Mouse (Mus musculus): ENCODE data around the gene Napsa. TPM values are rescaled to one million over a fixed set of nuclear protein-coding genes. Genes with fewer than 3 reads are reported as not detected.
A peak's percentile ranks its signal among the peaks of the same experiment; 100 is the strongest.

Napsa gene
- polyA plus RNA-seq, 1 experiment: 0.26 TPM

- peak overlapping the region; percentile 88 for H3K27ac ChIP-seq (ENCODE audit: insufficient read depth, low read length)
- no peaks in the 10 kb centered on the region for H3K27me3 ChIP-seq (ENCODE audit: control insufficient read depth, insufficient read depth, low read length)
- peak; percentile 95 to 98 for DNase-seq
- H3K4me3 ChIP-seq (replicated peaks; ENCODE audit: insufficient read depth, low read depth, low read length): peak overlapping the region; percentile 97
- peaks cover 4% of the 10 kb centered on the region; the same call in 1 of the 2 replicates for H3K4me1 ChIP-seq (ENCODE audit: control insufficient read depth, insufficient read depth, low read length)
- under 1% methylated on average over 33 of the region's 33 CpGs for WGBS
- TF ChIP-seq CTCF (IDR thresholded peaks at IDR 0.05; ENCODE audit: borderline replicate concordance, insufficient read depth, low read depth, low read length): peak; percentile 32; the same call in 1 of the 2 replicates
- peak; percentile 71; the same call in 1 of the 2 replicates for TF ChIP-seq POLR2A (IDR thresholded peaks at IDR 0.05; ENCODE audit: borderline replicate concordance, insufficient read depth, low read length)
Observed at GRCm38 (mm10) chr7:44589149-44589548, 17.0 kb downstream of the Napsa start.

GRCm38 (mm10) chr7:44589946-44590345, 17.8 kb downstream of the Napsa start:
- DNase-seq: peak; percentile 53 to 57
- no peaks in the 10 kb centered on the region for H3K27me3 ChIP-seq (ENCODE audit: control insufficient read depth, insufficient read depth, low read length)
- no peak overlapping the region for H3K27ac ChIP-seq (ENCODE audit: insufficient read depth, low read length)
- TF ChIP-seq CTCF (IDR thresholded peaks at IDR 0.05; ENCODE audit: borderline replicate concordance, insufficient read depth, low read depth, low read length) (no peak), POLR2A (IDR thresholded peaks at IDR 0.05; ENCODE audit: borderline replicate concordance, insufficient read depth, low read length) (no peak)
- 8% methylated on average over 13 of the region's 13 CpGs for WGBS
- peak overlapping the region; percentile 97 for H3K4me3 ChIP-seq (replicated peaks; ENCODE audit: insufficient read depth, low read depth, low read length)
- peaks cover 7% of the 10 kb centered on the region for H3K4me1 ChIP-seq (ENCODE audit: control insufficient read depth, insufficient read depth, low read length)

DNA sequence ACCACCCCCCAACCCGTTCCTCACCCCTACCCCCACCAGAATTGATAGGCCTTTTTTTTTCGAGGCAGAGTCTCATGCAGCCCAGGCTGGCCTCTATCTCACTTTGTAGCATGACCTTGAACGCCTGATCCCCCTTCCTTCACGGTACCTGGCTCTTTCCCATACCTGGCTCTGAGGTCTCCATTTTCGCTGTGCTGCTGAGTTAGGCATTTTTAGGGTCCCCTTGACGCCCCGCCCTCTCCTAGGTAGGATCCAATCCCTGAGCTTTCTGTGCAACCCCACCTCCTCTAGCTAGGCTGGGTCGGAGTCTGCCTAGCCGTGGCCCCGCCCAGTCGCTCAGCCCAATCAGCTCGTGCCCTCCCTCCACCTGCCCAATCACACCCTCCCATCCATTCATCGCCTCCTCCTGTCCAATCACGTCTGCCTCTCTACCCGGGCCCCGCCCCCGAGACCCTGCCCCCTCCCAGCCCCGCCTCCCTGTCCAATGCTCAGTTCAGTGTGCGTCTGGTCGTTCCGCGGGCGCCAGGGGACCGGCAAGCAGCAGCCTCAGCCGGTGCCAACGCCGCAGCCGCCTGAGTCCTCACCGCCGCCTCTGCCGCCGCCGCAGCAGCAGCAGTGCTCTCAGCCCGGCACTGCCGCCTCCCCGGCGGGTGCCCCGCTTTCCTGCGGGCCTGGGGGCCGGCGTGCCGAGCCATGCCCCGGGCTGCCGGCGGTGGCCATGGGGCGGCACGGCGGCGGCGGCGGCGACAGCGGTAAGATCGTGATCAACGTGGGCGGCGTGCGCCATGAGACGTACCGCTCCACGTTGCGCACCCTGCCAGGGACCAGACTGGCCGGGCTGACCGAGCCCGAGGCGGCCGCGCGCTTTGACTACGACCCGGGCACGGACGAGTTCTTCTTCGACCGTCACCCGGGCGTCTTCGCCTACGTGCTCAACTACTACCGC, 18.5 kb downstream of the Napsa start, which contains the start of gene Kcnc3:
TSS of gene Kcnc3 (plus strand) at position 263 of the 946 bp plus-strand sequence.
- DNase-seq: peak; percentile 96 to 99
- Histone ChIP-seq H3K4me3 (replicated peaks; ENCODE audit: insufficient read depth, low read depth, low read length) (peak within 1 kb of the TSS; percentile 97), H3K27me3 (ENCODE audit: control insufficient read depth, insufficient read depth, low read length) (no peaks in the 10 kb centered on the region), H3K27ac (ENCODE audit: insufficient read depth, low read length) (peak within 1 kb of the TSS; percentile 74), H3K4me1 (ENCODE audit: control insufficient read depth, insufficient read depth, low read length) (peaks cover 12% of the 10 kb centered on the region)
- TF ChIP-seq POLR2A (IDR thresholded peaks at IDR 0.05; ENCODE audit: borderline replicate concordance, insufficient read depth, low read length) (peak; percentile 97), CTCF (IDR thresholded peaks at IDR 0.05; ENCODE audit: borderline replicate concordance, insufficient read depth, low read depth, low read length) (no peak)
- WGBS: 2% methylated on average over 80 of the region's 80 CpGs

DNA sequence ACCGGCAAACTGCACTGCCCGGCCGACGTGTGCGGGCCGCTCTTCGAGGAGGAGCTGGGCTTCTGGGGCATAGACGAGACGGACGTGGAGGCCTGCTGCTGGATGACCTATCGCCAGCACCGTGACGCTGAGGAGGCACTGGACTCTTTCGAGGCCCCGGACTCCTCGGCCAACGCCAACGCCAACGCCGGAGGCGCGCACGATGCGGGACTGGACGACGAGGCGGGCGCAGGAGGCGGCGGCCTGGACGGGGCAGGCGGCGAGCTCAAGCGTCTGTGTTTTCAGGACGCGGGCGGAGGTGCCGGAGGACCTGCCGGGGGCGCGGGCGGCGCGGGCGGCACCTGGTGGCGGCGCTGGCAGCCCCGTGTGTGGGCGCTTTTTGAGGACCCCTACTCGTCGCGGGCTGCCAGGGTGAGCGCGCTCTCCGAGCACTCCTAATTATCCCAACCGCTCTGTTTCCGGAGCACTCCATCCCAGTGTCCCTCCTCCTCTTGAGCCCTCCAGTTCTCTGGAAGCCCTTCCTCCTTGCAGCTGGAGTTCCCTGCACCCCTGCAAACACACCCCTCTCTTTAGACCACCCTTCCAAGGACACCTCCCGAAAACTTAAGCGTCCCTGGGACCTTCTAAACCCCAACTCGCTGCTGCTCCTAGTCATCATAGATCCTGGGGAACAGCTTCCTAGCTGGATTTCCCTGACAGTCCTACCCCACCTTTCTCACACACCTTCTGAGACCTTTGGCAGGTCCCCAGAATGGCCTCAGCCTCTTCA, 19.4 kb downstream of the Napsa start:
- Histone ChIP-seq H3K27me3 (ENCODE audit: control insufficient read depth, insufficient read depth, low read length) (no peaks in the 10 kb centered on the region), H3K27ac (ENCODE audit: insufficient read depth, low read length) (peak overlapping the region; percentile 57), H3K4me3 (replicated peaks; ENCODE audit: insufficient read depth, low read depth, low read length) (peak overlapping the region; percentile 86), H3K4me1 (ENCODE audit: control insufficient read depth, insufficient read depth, low read length) (peaks cover 19% of the 10 kb centered on the region)
- peak; percentile 67 to 74 for DNase-seq
- TF ChIP-seq POLR2A (IDR thresholded peaks at IDR 0.05; ENCODE audit: borderline replicate concordance, insufficient read depth, low read length) (no peak), CTCF (IDR thresholded peaks at IDR 0.05; ENCODE audit: borderline replicate concordance, insufficient read depth, low read depth, low read length) (no peak)
- under 1% methylated on average over 56 of the region's 60 CpGs for WGBS

DNA sequence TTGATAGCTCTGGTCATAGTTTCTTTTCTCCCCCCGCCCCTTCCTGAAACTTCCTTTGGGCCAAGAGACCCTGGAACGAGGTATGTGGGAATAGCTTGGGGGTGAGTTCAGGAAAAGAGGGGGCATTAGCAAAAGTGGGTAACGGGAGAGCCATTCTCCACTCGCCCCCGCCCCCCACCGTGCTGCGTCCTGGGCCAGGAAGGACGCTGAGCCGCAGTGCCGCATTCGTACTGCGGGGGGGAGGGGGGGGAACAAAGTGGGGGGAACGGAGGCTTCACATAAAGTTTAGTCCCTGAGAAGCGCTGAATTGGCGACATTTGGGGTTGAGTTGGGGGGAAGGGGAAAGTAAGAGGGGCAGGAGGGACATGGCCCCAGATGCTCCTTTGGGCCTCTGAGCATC, 20.9 kb downstream of the Napsa start:
- no peak for TF ChIP-seq CTCF (IDR thresholded peaks at IDR 0.05; ENCODE audit: borderline replicate concordance, insufficient read depth, low read depth, low read length)
- no peak for TF ChIP-seq POLR2A (IDR thresholded peaks at IDR 0.05; ENCODE audit: borderline replicate concordance, insufficient read depth, low read length)
- Histone ChIP-seq H3K4me3 (replicated peaks; ENCODE audit: insufficient read depth, low read depth, low read length) (peak overlapping the region; percentile 86), H3K27me3 (ENCODE audit: control insufficient read depth, insufficient read depth, low read length) (no peaks in the 10 kb centered on the region), H3K27ac (ENCODE audit: insufficient read depth, low read length) (peak overlapping the region; percentile 87), H3K4me1 (ENCODE audit: control insufficient read depth, insufficient read depth, low read length) (peaks cover 32% of the 10 kb centered on the region)
- DNase-seq: peak; percentile 48 to 49
- WGBS: 2% methylated on average over 15 of the region's 15 CpGs

- Histone ChIP-seq H3K27me3 (ENCODE audit: control insufficient read depth, insufficient read depth, low read length) (no peaks in the 10 kb centered on the region), H3K4me1 (ENCODE audit: control insufficient read depth, insufficient read depth, low read length) (peaks cover 36% of the 10 kb centered on the region), H3K4me3 (replicated peaks; ENCODE audit: insufficient read depth, low read depth, low read length) (peak overlapping the region; percentile 86), H3K27ac (ENCODE audit: insufficient read depth, low read length) (peak overlapping the region; percentile 92)
- TF ChIP-seq CTCF (IDR thresholded peaks at IDR 0.05; ENCODE audit: borderline replicate concordance, insufficient read depth, low read depth, low read length) (no peak), POLR2A (IDR thresholded peaks at IDR 0.05; ENCODE audit: borderline replicate concordance, insufficient read depth, low read length) (peak; percentile 69; the same call in 1 of the 2 replicates)
- DNase-seq: peak; percentile 97 to 98
- under 1% methylated on average over 22 of the region's 22 CpGs for WGBS
Observed at GRCm38 (mm10) chr7:44593775-44594174, 21.6 kb downstream of the Napsa start.

DNA sequence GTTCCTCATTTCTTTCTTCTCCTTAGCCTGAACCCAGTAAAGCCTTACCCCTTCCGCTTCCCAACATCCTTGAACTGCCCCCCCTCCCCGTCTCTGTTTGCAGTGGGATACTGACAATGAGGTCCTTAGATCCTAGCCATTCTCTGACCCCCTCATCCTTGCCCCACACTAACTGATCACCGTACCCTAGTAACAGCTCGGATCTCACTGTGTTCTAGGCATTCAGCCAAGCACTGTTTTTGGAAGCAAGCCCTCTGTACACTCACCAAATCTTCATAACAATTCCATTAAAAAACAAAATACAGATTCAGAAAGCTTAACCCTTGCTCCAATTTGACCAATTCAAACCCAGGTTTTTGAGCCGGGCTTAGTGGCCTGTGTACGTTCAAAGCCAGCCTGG, 22.1 kb downstream of the Napsa start:
- Histone ChIP-seq H3K4me1 (ENCODE audit: control insufficient read depth, insufficient read depth, low read length) (peaks cover 38% of the 10 kb centered on the region), H3K27ac (ENCODE audit: insufficient read depth, low read length) (peak overlapping the region; percentile 92), H3K27me3 (ENCODE audit: control insufficient read depth, insufficient read depth, low read length) (no peaks in the 10 kb centered on the region), H3K4me3 (replicated peaks; ENCODE audit: insufficient read depth, low read depth, low read length) (peak overlapping the region; percentile 86)
- peak; percentile 87 to 90 for DNase-seq
- TF ChIP-seq CTCF (IDR thresholded peaks at IDR 0.05; ENCODE audit: borderline replicate concordance, insufficient read depth, low read depth, low read length) (no peak), POLR2A (IDR thresholded peaks at IDR 0.05; ENCODE audit: borderline replicate concordance, insufficient read depth, low read length) (peak; percentile 8; the same call in 1 of the 2 replicates)
- 2% methylated on average over 6 of the region's 6 CpGs for WGBS

Measured in cerebellum, adult 2 months (tissue).